Mouse (Mus musculus) heart, postnatal 36 days (tissue): ENCODE data around the gene Fcgr3. TPM values are rescaled to one million over a fixed set of nuclear protein-coding genes. Genes with fewer than 3 reads are reported as not detected.

Experiments
- DNase-seq, 2 experiments: peaks; one replicate each; pipeline ENCODE4 v3.0.0; 2021 to 2022
- intact Hi-C: fragments of 180-260 bp; cut with DNase I; formaldehyde crosslinking; loops from one replicate; pipeline ENCODE4 v1.15.1; 2025
- total RNA-seq, 2 experiments: library from RNA; stranded (reverse); gene quantifications; 2 replicates each; pipeline ENCODE4 v1.2.3; 2021

Gene Fcgr3
- total RNA-seq, 2 experiments from 2014 or later = 13.7 to 18.6 TPM

DNA sequence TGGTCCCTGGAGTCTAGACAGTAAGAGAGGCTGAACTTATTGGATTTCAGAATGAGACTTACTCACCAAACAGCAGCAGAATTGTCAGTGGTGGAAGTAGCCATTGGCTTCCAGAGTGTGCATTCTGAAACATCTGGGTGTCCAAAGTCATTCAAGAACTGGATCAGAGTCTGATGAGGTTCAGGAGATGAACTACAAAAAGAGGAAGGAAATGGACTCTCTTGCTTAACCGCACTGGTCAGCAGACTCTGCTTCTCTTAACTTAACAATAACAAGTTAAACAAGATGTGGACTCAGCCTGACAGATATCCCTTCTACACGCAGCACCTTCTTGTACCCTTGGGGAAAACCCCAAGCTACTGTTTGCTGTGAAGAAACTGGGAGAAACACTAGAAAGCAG lies 5.5 kb downstream of the Fcgr3 start:
- intact Hi-C loops = no loop called here
- DNase-seq = no peak

GRCm38 (mm10) chr1:171057253-171057652 lies 7.5 kb downstream of the Fcgr3 start:
- DNase-seq = no peak
- intact Hi-C loops = no loop called here

- DNase-seq = no peak
Measured at GRCm38 (mm10) chr1:171053305-171053704, 11.4 kb downstream of the Fcgr3 start.

DNA sequence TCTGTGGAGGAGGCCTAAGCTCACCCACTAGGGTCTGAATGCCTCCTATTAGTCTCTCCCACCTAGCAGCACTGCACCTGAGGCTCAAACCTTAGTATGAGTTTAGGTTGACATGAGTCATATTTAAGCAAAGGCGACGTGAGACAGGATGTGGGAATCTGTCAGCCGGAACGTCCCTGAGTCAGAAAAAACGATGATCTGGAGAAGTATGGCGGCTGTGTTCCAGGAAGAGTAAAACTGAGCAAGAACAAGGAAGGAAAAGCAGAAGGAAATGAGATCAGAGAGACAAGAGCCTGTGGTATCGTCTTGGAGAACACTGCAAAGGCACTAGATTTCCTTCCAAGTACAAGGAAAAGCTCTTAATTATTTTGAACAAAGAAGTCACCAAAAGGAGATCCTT lies 14.0 kb downstream of the Fcgr3 start:
- DNase-seq = no peak

More at GRCm38 (mm10) chr1:171053305-171053704, 11.4 kb downstream of the Fcgr3 start:
- intact Hi-C loops = no loop called here

GRCm38 (mm10) chr1:171049263-171049662 lies 15.5 kb downstream of the Fcgr3 start:
- no peak for DNase-seq
- intact Hi-C loops = no loop called here

More for the DNA sequence above, 14.0 kb downstream of the Fcgr3 start:
- intact Hi-C loops = no loop called here

GRCm38 (mm10) chr1:171046501-171046900 lies 18.2 kb downstream of the Fcgr3 start:
- no peak for DNase-seq
- intact Hi-C loops = loop anchor here (2.0 kb wide), 1 partner anchor 16 kb away; no protein-coding TSS in a partner anchor

DNA sequence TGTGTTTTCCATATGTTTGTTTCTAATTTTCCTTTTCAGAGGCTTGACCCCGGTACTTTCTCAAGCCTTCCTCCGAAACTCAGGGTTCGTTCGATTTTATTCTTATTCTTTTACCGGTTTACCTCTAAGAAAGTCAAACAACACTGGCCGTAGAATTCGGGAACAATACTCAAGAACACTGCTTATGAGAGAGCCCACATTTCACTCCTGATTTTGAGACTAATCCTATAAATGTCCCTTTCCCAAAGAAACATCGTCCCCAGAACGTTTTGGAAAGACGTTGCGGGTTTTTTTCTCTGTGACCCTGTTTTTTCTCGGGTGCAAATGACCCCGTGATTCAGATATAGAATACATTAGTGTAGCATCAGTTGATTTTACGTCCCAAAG lies 19.7 kb downstream of the Fcgr3 start:
- intact Hi-C loops = loop anchor here (1.0 kb wide), 1 partner anchor 8 kb away; no protein-coding TSS in a partner anchor
- no peak for DNase-seq

DNA sequence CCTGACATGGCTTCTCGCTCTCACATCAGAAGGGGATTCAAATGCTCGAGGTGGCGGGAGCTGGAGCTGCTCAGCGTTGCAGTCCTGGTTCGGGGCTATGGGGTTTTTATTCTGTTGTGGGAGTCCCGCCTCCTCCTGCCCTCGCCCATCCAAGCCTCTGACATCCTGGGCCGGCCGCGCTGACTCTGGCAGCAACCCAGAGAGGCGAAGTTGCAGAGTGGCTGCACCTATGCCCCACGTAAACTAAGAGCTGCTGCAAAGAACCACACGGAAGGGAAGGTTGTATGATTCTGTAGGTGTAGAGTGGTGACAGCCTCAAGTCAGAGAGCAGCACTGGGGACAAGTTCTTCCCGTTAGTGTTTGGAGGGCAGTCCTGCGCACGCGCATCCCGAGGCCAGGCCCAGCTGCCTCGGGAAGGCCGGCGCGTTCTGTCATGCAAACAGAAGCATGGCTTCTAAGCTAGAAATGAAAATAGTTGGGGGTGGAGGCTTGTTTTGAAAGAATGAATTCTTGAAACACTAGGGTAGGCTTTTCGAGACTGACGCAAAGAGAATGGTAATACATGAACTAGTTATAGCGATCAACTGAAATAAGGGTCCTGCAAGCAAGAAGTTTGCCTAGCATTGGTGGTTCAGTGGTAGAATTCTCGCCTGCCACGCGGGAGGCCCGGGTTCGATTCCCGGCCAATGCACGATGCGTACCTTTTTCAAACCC lies 20.2 kb downstream of the Fcgr3 start:
- intact Hi-C loops = loop anchor here (1.0 kb wide), 1 partner anchor 7 kb away; no protein-coding TSS in a partner anchor

GRCm38 (mm10) chr1:171043594-171044153 lies 21.1 kb downstream of the Fcgr3 start:
- intact Hi-C loops = no loop called here
- DNase-seq = no peak

More for the DNA sequence above, 20.2 kb downstream of the Fcgr3 start:
- DNase-seq = peak; percentile 86 to 92

DNA sequence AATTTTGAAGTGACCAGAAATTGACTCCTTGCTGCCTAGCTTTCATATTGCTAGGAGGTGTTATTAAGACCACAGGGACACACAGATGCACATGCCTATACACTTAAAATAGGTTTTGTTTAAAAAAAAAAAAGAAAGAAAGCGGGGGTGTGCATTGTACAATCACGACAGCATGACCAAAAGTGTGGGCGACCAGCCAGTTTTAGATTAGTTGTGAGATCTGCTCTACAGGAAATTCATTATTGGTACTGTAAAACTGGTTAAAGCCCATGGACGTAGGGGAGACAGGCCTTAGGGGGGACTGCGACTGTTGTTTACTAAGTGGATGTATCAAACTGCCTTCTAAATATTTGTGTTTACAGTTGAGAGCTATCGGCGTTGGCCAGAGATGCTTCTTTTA lies 24.9 kb downstream of the Fcgr3 start:
- intact Hi-C loops = no loop called here
- DNase-seq = no peak

DNA sequence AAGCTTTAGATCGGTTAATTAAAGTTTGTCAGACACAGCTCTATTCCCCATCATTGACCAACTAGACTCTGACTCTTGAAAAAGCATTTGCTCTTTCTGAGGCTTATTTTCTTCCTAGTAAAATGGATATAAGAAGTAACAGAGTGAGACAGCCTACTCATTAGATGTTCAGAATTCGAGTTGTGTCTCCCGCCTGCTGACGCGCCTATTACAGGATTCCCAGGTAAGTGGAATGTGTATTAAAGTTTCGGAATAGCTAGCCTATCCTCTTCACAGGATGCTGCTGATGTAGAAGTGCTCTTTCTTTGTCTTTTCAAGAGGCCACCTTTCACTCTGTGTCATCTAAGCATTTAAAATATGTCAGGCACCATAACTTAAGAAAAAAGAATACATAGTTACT lies 25.6 kb downstream of the Fcgr3 start:
- intact Hi-C loops = no loop called here
- no peak for DNase-seq

- intact Hi-C loops = loop anchor here (1.0 kb wide), 2 partner anchors 7 to 65 kb away; no protein-coding TSS in a partner anchor
Measured at GRCm38 (mm10) chr1:171037861-171038721, 26.6 kb downstream of the Fcgr3 start.

GRCm38 (mm10) chr1:171036550-171037324 lies 28.0 kb downstream of the Fcgr3 start:
- DNase-seq = peak; percentile 82
- intact Hi-C loops = loop anchor here (1.0 kb wide), 1 partner anchor 9 kb away; no protein-coding TSS in a partner anchor

More at GRCm38 (mm10) chr1:171037861-171038721, 26.6 kb downstream of the Fcgr3 start:
- DNase-seq = peak; percentile 88 to 90

- intact Hi-C loops = no loop called here
- no peak for DNase-seq
Measured at GRCm38 (mm10) chr1:171035611-171036010, 29.1 kb downstream of the Fcgr3 start.

DNA sequence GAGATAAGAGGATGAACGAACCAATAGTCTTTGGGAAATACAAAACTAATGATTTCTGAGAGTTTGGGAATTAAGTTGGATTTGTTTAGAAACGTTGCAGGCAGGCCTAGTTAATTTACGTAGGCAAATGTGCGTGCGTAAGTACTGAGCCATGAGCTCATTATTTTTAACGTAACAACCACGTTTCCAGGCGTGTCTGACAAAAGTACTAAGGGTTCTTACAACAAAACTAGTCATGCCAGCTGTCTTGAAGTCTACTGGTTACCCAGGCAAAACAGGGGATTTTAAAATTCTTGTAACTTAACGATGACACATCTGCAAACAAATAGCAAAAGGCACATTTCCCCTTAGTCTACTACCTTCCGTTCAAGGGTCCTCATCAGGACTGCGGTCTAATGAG lies 30.5 kb downstream of the Fcgr3 start:
- no peak for DNase-seq
- intact Hi-C loops = no loop called here

- DNase-seq = peak; percentile 91 to 94
- intact Hi-C loops = no loop called here
Measured at GRCm38 (mm10) chr1:171033756-171034155, 31.0 kb downstream of the Fcgr3 start.

DNA sequence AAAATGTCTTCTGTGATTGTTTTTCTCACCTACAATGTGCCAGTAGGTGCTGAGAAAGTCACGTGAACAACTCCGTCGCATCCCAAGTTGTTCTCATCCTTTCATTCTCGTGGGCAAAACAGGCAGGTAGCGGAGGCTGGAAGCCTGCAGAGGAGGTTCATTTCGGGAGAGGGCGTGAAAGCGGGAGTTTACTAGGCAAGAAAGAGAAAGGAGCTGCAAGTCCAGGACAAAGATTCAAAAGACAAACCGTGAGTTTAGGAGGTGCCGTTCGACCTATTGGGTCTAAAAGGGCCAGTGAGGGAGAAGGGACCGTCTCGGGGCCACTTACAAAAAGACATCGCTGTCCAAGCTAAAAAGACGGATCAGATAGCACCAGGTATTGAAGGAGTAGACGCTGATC lies 31.5 kb downstream of the Fcgr3 start:
- intact Hi-C loops = no loop called here
- no peak for DNase-seq

DNA sequence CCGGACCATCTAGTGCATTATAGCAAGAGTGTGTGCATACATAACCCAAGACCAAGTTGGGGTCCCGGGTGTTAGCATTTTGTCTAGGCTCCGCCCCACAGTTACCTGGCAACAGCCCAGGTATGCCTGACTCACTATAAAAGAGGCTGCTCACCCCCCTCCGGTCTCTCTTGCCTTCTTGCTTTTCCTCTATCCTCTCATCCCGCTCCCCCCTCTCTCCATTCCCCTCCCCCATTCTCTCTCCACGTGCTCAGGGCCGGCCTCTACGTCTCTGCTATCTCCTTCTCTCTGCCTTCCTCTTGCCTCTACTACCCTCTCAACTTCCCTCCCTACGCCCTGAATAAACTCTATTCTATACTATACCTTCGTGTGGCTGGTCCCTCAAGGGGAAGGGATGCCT lies 32.0 kb downstream of the Fcgr3 start:
- no peak for DNase-seq
- intact Hi-C loops = no loop called here

GRCm38 (mm10) chr1:171031752-171032151 lies 33.0 kb downstream of the Fcgr3 start:
- DNase-seq = no peak
- intact Hi-C loops = no loop called here

- intact Hi-C loops = no loop called here
Measured at GRCm38 (mm10) chr1:171019311-171019950, 45.3 kb downstream of the Fcgr3 start.

More at GRCm38 (mm10) chr1:171019311-171019950, 45.3 kb downstream of the Fcgr3 start:
- DNase-seq = no peak
